Mouse (Mus musculus) lung, postnatal 0 days (tissue): Measurements from ENCODE around the gene Malsu1.

Source experiments
- CTCF ChIP-seq: IDR thresholded peaks from 2 replicates; pipeline ENCODE4 v1.5.1; 2016; ENCODE audit warnings: antibody characterized with exemption, mild to moderate bottlenecking
- EP300 ChIP-seq: IDR thresholded peaks from 2 replicates; pipeline ENCODE4 v1.6.1; 2016; ENCODE audit warnings: antibody characterized with exemption, mild to moderate bottlenecking, control low read depth

DNA sequence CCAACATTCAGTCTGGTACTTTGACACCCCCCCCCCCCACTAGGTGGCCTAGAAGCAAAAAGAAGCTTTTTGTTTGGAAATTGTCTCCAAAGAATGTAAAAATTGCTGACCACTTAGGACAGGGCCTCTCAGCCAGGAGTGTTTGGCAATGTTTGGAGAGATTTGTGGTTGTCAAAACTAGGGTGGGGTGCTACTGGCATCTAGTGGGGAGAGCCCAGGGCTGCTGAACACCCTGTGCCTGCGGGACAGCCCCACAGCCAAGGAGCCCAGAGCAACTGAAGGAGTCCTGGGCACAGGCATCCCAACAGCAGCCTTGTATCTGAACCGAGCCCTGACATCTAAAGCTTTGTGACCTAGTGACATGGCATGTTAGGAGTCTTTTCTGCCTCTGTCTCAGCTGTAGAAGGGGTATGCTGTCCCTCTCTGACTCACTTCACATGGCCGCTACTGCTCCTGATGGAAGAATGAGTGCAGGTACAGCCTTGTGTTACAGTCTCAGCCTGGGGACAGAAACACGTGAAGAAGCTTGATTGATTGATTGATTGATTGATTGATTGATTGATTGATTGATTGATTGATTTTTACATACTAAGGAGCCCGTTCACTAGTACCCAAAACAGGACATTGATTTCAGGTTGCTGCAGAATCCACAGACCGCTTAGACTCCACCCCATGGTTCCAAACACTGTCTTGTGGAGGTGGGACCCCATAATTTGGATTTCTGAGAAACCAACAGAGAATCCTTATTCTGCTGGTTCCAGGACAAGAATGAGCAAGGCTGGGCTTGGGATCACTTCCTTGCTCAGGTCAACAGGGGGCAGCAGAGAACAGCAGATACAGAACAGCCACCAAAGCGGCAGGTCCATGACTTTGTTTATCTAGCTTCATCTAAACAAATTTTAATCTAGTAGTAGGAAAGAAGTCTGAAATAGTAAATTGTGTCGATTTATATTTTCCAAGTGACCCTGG is 16.3 kb upstream of the Malsu1 start:
- TF ChIP-seq CTCF, result peak; percentile 92
- no peak for TF ChIP-seq EP300
